ENCODE assay signal across 15 mouse cellular contexts in genomic region chr14:120330881-120331514, GRCm38 (mm10). TPM values are rescaled to one million over a fixed set of nuclear protein-coding genes. Genes with fewer than 3 reads are reported as not detected.
DNase-seq lines count a peak whose midpoint lies in the region; ATAC-seq and TF ChIP-seq lines count a peak whose summit lies in the region.
"Had no signal": no experiment of that assay in that cellular context is flagged by ENCODE, and none has a peak within 500 bp of the region (broad histone marks: within the 10 kb centered on the region; RNA-seq: fewer than 3 reads in every experiment).

No protein-coding gene starts in this region.

- peaks cover 25% of the 10 kb centered on the region for H3K4me1 ChIP-seq in heart, postnatal 0 days (ENCODE audit: control insufficient read depth, insufficient read depth)
- peaks cover 21% of the 10 kb centered on the region; the same call in 1 of the 2 replicates for H3K4me1 ChIP-seq in intestine, embryonic 15.5 days (replicated peaks)

- TF ChIP-seq EP300 in heart, postnatal 0 days (IDR thresholded peaks at IDR 0.05; ENCODE audit: low read depth): no peak

- H3K4me3 ChIP-seq in gastrocnemius, adult 2 months: peak overlapping the region; percentile 32
- H3K4me3 ChIP-seq in heart, postnatal 0 days (ENCODE audit: low read depth, low read length): no peak overlapping the region
- H3K4me3 ChIP-seq in intestine, embryonic 15.5 days (replicated peaks): no peak overlapping the region
- H3K4me3 ChIP-seq: hindbrain, embryonic 13.5 days had no signal

- no peak overlapping the region for H3K9ac ChIP-seq in heart, postnatal 0 days (replicated peaks; ENCODE audit: low read depth, low read length)
- H3K9ac ChIP-seq in intestine, embryonic 15.5 days: no peak overlapping the region
- H3K9ac ChIP-seq: hindbrain, embryonic 13.5 days; liver, embryonic 14.5 days had no signal

- H3K4me2 ChIP-seq in heart, postnatal 0 days (ENCODE audit: low read depth, low read length): no peak overlapping the region
- no peak overlapping the region for H3K4me2 ChIP-seq in intestine, embryonic 15.5 days (replicated peaks)
- H3K4me2 ChIP-seq: hindbrain, embryonic 13.5 days had no signal

- no peak for ATAC-seq in heart, postnatal 0 days (ENCODE audit: insufficient read depth, low read depth)
- peak; percentile 32; the same call in 1 of the 2 replicates for ATAC-seq in intestine, embryonic 15.5 days
- ATAC-seq: inflammation-experienced regulatory T-cells, adult 6 months had no signal

- H3K27ac ChIP-seq in gastrocnemius, adult 2 months: peak overlapping the region; percentile 78
- peak overlapping the region; percentile 22; the same call in 1 of the 2 replicates for H3K27ac ChIP-seq in heart, postnatal 0 days (ENCODE audit: low read depth)
- no peak overlapping the region for H3K27ac ChIP-seq in intestine, embryonic 15.5 days
- H3K27ac ChIP-seq: hindbrain, embryonic 13.5 days; liver, embryonic 14.5 days had no signal

- TF ChIP-seq CTCF in gastrocnemius, adult 2 months (IDR thresholded peaks at IDR 0.05): no peak
- TF ChIP-seq CTCF in heart, postnatal 0 days (IDR thresholded peaks at IDR 0.05; ENCODE audit: low read depth): no peak

- peak; percentile 59 for DNase-seq in cerebellum, adult 9-10 months
- DNase-seq in cerebellum, postnatal 36 days: no peak
- DNase-seq in gastrocnemius, adult 2 months: no peak
- no peak for DNase-seq in gastrocnemius, postnatal 25 days
- no peak for DNase-seq in heart, postnatal 0 days (ENCODE audit: low spot score)
- DNase-seq in heart, postnatal 10 days: no peak
- no peak for DNase-seq in retina, embryonic 14.5 days (ENCODE audit: low spot score)
- DNase-seq: adrenal gland, postnatal 25 days; gastrocnemius, postnatal 10 days; midbrain, embryonic 14.5 days; thymus, postnatal 14 days had no signal

- intact Hi-C loops in gastrocnemius, adult 2 months (cut with DNase I): loop anchor here (10.0 kb wide), 1 partner anchor 54 kb away; no protein-coding TSS in a partner anchor
- intact Hi-C loops in heart, postnatal 10 days (cut with DNase I): no loop called here

- H3K27me3 ChIP-seq in heart, postnatal 0 days (ENCODE audit: control insufficient read depth, insufficient read depth, low read length): no peaks in the 10 kb centered on the region
- H3K27me3 ChIP-seq in intestine, embryonic 15.5 days (replicated peaks): no peaks in the 10 kb centered on the region
- H3K27me3 ChIP-seq: hindbrain, embryonic 13.5 days had no signal

- peaks cover 15% of the 10 kb centered on the region for H3K36me3 ChIP-seq in heart, postnatal 0 days (replicated peaks; ENCODE audit: control insufficient read depth, insufficient read depth, low read length)
- H3K36me3 ChIP-seq in intestine, embryonic 15.5 days: peaks cover 11% of the 10 kb centered on the region
- H3K36me3 ChIP-seq: hindbrain, embryonic 13.5 days had no signal

- 79% methylated on average over 13 of the region's 13 CpGs for WGBS in heart, postnatal 0 days
- WGBS in intestine, embryonic 15.5 days: 83% methylated on average over 13 of the region's 13 CpGs

- H3K9me3 ChIP-seq in heart, postnatal 0 days (replicated peaks; ENCODE audit: control insufficient read depth, low read length): no peaks in the 10 kb centered on the region
- no peaks in the 10 kb centered on the region for H3K9me3 ChIP-seq in intestine, embryonic 15.5 days
- H3K9me3 ChIP-seq: hindbrain, embryonic 13.5 days had no signal

RNA-seq across cellular contexts. Expression of gene Mbnl2, which starts 55.5 kb away (rescaled TPM):
- total RNA-seq in gastrocnemius, adult 2 months (2021): 100 to 1,000 TPM; 282 to 352 TPM
- total RNA-seq in gastrocnemius, postnatal 25 days (2021): 100 to 1,000 TPM; 269 to 316 TPM
- total RNA-seq in heart, postnatal 0 days (2014; rRNA removed; ENCODE audit: low replicate concordance): 288 and 337 TPM in 2 replicates
- polyA plus RNA-seq in heart, postnatal 0 days (2015; fragmentation: Nextera tagmentation; extraction: Ambion mirVana): 136 and 137 TPM in 2 replicates
- total RNA-seq in heart, postnatal 10 days (2021): 100 to 1,000 TPM; 223 to 270 TPM
- 105 and 111 TPM in 2 replicates for polyA plus RNA-seq in intestine, embryonic 15.5 days (2015; fragmentation: Nextera tagmentation; extraction: Ambion mirVana)
